Mouse (Mus musculus) retina, postnatal 7 days (tissue): Measurements from ENCODE around the gene Usf2.
"Not testable (repeated sequence)": the region's sequence is repeated elsewhere in the genome, so short reads cannot be mapped to it uniquely, and the experiment has no call there.

Experiments used
- DNase-seq: peaks from one replicate; pipeline ENCODE4 v3.0.0-alpha.2; 2012; ENCODE audit warnings: low read depth, low spot score

The Usf2 gene

DNA sequence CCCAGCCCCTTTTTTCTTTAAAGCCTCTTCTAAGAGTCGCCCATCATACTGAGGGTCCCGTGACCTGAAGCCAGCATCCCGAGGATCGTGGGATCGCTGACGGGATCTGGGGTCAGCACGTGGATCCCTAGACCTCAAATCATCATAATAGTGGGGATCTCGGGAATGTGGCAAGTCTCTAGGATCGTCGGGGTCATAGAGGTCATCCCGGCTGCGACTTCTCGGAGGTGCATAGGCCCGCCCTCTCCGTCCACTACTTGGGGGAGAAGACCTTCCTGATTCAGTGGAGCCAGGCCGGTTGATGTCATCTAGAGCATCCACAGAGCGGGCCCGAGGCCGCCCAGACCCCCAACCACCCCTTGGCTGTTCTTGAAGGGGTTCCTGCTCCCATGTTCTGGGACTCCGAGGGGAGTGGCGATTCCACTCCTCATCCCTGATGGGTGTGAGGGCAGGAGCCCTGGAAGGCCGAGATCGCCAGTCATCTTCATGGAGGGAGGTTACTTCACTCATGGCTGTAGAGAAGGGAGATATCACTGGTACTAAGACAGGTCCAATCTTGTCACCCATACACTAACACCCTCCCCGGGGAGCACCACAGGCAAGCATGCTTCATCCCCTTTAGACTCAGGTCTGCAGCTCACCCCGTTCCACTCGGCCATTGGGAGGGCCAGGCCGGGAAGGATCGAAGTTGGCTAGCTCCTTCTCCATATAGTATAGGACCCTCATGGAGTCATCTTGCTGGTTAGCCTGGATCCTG is 1.7 kb upstream of the Usf2 start:
- no peak for DNase-seq

DNA sequence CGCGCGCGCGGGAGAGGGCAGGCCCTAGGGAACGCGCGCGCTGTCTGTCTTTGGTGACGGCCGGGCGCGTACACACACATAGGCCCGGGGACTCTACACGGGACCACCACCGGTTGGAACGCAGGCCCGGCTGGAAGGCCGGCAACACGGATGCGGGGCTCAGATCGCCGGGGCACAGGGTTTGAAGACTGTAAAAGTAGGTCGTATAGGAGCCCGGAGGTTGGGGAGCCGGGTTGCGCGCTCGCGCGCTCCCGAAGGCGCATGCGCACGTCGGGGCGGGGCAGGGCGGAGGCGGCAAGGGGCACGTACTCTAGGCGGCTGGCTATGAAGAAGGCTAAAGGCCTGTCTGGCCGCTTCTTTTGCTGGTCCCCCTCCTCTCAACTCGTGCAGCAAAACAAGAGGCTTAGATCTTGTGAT is 772 bp upstream of the Usf2 start:
- peak; percentile 82 for DNase-seq

DNA sequence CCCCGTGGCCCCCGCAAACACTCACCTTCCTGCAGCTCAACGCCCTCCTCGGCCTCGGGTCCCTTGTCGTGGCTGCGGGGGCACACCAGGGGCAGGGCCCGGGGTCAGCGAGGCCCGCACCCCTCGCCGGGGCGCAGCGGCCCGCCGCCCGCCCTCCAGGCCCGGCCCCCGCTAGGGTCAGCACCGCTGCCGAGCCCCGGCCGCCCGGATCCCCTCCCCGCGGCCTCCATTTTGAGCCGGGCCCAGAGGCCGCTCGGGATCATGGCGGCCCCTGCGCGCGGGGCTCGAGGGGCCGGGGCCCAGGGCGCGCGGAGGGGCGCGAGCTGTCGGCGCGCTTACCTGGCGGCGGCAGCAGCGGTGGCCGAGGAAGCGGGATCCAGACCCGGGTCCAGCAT is 249 bp downstream of the Usf2 start:
- DNase-seq, result no peak

DNA sequence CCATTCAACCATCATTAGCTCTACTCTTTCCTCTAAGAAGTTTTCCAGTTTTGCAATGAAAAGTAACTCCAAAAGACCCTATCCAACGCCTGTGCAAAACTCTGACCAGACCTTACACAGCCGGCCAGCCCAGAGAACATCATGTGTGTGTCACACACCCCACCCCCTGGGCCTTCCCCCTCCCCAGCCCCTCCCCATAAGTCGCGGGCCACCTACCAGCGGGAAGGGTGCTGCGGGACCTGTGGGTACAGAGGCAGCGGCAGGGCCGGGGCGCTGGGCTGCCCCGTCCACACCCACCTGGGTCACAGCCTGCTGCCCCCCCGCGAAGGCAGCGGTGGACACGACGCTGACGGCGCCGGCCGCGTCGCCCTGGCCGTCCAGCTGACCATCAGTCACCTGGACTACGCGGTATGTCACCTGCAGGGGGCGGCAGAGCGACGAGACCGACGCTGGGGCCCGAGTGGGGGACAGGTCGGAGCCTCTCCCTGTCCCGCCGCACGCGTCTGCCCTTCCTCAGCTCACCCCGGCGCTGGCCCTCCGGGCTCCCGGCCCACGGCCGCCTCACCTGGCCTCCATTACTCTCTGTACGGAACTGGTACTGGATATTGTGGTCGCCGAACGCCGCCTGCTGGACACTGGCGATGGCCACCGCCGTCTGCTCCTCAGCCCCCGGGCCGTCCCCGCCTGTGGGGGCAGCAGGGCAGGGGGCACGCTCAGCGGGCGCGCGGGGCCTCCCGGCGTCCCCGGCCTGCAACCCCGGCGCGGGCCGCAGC is 833 bp downstream of the Usf2 start:
- peak; percentile 84 for DNase-seq

DNA sequence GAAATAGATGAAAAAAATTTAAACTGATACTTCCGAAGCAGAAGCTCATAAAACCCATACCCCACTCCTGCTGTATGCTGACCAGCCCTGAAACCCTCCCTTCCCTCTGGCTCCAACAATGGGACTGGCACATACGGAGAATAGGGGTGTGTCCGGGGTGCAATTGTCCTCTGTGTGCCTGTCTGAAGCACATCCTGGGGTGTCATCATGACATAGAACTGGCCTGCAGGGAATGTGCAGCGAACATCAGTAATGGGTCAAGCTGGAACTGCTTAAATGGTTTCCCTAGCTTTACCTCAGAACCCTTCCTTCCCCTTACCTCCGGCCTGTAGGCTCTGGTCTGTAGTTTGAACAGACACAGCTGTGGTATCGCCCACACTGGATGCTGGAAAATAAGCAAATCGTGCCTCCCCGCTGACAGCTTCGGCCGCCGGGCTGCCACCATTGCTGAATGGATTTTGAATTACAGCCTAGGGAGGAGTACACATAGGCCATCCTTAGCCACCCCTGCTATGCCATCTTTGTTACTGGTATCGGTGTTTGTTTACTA is 1.6 kb downstream of the Usf2 start:
- no peak for DNase-seq

DNA sequence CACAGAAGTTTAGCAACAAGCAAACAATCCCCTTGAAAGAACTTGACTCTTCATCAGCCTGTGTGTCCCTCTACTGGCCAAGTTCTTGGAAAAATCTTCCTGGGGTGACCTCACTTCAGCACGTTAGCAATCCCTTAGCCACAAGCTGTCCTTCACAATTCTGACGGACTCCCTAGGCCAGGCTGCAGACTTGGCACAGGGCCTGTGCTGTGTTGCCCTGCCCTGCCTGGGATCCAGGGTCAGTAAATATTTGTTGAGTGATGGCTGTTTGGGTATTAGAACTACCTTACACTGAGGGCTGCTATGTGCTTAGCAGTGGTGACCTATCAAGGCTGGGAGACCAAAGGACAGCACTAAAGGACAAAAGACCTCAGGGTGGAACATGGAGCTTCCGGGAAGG is 2.6 kb downstream of the Usf2 start:
- no peak for DNase-seq

DNA sequence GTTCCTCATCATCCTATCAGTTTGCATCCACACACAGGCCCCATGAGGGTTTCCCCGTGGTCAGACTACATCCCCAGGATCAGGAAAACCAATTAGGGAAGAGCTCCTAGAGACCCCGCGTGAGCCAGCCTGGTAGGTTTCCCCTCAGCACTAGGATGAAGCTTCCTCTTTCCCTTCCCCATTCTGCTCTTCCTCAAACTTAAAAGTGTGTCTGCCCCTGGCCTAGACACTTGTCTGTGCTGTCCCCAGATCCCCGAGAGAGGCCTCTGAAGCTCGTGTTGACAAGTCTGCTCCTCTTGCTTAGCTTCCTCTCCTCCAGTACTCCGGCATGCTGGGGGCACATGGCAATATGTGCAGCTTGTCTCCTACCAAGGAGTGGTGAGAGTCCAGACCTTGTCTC is 3.1 kb downstream of the Usf2 start:
- no peak for DNase-seq

DNA sequence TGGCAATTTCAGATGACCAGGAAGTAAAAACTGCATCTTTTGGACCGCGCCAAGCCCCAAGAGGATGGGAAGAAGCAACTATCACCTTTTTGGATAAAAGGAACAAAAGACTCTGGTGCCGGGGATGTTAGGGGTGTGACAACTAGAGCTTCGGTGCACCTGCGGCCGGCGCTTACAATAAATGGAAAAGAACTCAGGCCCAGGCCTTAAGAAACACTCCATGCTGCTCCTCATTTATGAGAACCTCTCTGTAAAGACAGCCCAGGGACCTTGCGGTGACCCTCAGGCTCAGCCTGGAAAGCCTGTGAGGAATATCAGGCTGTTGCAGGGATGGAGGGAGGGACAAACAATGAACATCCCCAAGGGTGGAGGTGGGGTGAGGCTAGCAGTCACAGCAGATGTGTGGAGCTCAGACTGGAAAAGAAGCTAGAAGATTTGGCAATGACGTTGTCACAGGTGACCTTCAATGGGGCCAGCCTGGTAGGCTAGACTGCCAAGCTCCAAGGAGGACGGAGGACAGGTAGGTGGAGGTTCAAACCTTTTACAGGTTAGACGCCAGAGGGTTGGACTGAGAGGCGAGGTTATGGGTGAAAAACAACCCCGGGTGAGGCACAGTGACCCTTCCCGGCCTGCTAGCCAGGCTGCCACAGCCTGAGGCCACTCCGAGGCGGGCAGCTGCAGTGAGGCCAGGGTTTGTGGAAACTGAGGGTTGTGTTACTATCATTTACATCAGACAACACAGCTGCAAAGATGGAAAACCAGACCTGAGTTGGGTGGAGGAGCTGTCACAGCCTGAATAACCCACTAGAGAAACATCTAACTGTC is 4.0 kb downstream of the Usf2 start:
- no peak for DNase-seq

DNA sequence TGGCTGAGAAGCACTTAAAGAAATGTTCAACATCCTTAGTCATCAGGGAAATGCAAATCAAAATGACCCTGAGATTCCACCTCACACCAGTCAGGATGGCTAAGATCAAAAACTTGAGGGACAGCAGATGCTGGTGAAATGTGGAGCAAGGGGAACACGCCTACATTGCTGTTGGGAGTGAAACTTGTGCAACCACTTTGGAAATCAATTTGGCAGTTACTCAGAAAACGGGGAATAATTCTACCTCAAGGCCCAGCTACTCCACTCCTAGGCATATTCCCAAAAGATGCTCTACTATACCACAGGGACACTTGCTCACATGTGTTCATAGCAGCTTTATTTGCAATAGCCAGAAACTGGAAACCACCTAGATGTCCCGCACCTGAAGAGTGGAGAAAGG is 6.7 kb downstream of the Usf2 start:
- DNase-seq, result not testable (repeated sequence)

DNA sequence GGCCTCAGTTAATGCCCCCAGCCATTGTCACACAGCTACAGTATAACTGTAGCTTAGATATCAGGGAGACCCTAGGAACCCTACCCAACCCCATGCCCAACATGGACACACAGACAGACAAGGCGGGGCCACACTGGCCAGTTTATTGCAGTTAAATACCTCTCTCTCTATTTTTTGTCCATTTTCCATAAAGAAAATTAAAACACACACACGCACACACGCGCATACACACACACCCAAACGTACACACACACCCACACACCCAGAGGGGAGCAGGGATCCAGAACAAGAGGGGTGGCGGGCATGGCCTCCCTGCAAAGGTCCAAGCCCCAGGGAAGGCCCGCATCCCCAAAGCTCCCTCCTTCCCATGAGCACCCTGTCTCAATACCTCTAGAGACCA is 10.7 kb downstream of the Usf2 start:
- no peak for DNase-seq

DNA sequence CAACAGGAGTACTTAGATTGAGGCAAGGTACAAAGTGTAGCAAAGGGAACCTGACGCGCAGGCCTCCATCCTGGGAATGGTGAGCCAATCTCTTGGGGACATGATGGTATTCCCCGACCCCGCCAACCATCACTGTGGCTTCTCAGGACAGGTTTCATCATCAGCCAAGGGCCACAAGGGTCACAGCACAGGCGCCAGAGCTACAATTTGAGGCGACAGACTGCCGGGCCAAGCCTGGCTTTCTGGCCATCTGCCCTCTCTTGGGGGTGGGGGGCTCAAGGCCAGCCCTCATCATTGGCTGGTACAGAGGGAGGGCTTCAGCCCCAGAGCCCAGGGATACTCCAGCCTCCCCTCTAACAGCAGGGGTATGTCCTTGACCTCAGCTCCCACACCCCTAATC is 11.1 kb downstream of the Usf2 start:
- DNase-seq, result not testable (repeated sequence)

DNA sequence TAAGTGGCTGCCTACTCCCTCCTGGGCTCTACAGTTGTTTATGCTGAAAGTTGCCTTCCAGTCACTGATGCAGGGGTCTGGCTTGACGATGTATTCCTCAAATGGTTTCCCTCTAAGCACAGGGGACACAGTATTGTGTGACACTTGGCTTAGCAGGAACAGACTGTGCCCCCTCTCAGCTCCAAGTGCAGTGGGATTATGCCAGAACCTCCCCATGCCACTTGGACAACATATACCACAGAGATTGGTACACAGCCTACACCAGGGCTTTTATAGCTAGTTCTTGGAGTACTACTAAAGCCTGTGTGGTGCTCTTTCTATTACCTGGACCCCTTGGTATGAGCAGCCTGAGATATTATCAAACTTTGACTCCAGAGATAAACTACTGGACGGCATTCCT is 11.9 kb downstream of the Usf2 start:
- DNase-seq, result not testable (repeated sequence)

DNA sequence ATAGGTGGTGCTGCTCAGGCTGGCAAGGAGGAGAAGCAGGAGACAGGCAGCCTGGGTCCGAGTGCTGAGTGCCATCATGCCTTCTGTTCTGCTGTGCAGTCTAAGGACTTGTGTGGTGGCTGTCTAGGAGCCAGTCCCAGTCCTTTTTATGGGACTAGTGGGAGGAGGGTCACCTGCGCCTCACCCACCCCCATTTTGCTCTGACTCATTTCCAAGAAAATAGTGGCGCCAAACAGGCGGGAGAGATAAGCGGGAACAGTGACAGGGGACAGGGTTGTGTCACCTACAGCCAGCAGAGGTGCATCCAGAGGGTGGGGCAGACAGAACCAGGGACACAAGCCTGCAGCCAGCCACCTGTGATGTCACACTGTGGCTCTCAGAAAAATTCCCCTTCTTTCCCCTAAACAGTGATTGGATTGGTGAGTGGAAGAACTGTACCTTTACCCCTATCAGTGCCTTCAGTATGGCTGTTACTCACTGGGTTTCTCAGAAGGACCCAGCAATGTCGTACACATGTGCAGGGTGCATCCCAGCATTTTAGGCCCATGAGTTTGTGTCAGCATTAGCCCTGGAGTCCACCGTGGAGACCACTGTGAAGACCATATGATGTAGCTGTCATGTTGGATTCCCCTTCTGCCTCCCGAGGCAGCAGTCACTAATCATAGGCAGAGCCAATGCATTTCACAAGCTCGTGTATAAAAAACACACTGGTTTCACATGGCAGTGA is 12.5 kb downstream of the Usf2 start, which contains the start of gene Hamp:
TSS of gene Hamp (minus strand) at position 124 of the 727 bp plus-strand sequence.
- no peak for DNase-seq

DNA sequence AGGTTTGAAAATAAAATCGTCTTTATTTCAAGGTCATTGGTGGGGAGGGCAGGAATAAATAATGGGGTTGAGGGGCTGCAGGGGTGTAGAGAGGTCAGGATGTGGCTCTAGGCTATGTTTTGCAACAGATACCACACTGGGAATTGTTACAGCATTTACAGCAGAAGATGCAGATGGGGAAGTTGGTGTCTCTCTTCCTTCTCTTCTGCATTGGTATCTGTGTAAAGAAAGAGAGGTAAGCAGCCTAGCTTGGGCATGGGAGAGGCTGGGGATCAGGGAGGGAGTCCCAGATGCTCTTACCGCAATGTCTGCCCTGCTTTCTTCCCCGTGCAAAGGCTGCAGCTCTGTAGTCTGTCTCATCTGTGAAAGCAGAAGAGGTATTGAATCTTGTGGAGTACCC is 14.2 kb downstream of the Usf2 start:
- DNase-seq, result not testable (repeated sequence)

DNA sequence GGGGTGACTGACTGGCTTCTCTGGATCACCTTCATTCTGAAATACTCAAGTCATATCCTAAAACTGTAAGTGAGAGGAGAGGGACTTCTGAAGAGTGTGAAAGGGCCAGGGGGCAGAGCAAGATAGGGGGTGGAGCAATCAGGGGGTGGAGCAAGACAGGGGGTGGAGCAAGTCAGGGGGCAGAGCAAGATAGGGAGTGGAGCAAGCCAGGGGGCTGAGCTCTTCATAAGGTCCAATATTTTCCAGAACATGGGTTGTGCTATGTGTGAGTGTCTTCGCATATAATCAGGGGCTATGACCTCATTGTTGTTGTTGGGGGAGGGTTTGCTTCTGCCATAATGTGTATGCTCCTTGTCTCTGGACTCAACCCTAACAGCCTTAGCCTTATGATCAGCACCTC is 16.5 kb downstream of the Usf2 start:
- not testable (repeated sequence) for DNase-seq

DNA sequence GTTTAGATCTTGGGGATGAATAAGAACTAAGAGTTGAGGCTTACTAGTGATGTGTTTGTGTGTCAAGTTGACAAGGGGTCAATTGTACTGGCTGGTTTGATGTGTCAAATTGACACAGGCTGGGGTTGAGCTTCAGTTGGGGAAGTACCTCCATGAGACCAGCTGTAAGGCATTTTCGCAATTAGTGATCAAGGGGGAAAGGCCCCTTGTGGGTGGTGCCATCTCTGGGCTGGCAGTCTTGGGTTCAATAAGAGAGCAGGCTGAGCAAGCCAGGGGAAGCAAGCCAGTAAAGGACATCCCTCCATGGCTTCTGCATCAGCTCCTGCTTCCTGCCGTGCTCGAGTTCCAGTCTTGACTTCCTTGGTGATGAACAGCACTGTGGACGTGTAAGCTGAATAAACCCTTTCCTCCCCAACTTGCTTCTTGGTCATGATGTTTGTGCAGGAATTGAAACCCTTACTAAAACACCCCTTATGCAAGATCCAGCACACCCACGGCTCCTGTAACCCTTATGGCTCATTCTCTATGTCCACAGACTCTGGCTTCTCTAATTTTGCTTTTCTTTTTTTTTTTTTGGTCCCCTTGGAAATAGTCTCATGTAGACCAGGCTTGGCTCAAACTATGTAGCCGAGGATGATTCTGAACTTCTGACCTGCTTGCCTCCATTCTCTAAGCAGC is 21.0 kb downstream of the Usf2 start:
- DNase-seq, result not testable (repeated sequence)

DNA sequence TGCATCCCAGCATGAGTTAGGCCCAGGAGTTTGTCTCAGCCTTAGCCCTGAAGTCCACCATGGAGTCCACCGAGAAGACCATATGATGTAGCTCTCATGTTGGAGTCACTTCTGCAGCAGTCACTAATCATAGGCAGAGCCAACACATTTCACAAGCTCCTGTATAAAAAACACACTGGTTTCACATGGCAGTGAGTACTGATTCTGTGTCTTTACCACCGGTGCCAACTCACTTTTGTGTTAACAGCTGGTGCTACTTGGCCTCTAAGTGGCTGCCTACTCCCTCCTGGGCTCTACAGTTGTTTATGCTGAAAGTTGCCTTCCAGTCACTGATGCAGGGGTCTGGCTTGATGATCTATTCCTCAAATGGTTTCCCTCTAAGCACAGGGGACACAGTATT is 32.0 kb downstream of the Usf2 start, which contains the start of gene Hamp2:
TSS of gene Hamp2 (minus strand) at position 101 of the 400 bp plus-strand sequence.
- not testable (repeated sequence) for DNase-seq

DNA sequence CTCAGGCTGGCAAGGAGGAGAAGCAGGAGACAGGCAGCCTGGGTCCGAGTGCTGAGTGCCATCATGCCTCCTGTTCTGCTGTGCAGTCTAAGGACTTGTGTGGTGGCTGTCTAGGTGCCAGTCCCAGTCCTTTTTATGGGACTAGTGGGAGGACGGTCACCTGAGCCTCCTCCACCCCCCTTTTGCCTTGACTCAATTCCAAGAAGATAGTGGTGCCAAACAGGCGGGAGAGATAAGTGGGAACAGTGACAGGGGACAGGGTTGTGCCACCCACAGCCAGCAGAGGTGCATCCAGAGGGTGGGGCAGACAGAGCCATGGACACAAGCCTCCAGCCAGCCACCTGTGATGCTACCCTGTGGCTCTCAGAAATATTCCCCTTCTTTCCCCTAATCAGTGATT is 32.5 kb downstream of the Usf2 start:
- DNase-seq, result no peak

DNA sequence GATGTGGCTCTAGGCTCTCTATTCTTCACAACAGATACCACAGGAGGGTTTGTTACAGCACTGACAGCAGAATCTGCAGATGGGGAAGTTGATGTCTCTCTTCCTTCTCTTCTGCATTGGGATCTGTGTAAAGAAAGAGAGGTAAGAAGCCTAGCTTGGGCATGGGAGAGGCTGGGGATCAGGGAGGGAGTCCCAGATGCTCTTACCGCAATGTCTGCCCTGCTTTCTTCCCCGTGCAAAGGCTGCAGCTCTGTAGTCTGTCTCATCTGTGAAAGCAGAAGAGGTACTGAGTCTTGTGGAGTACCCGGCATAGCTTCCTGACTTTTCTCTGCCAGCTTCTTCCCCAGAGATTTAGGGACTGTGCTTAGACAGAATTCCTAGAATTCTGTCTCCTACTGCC is 34.1 kb downstream of the Usf2 start:
- DNase-seq, result not testable (repeated sequence)

DNA sequence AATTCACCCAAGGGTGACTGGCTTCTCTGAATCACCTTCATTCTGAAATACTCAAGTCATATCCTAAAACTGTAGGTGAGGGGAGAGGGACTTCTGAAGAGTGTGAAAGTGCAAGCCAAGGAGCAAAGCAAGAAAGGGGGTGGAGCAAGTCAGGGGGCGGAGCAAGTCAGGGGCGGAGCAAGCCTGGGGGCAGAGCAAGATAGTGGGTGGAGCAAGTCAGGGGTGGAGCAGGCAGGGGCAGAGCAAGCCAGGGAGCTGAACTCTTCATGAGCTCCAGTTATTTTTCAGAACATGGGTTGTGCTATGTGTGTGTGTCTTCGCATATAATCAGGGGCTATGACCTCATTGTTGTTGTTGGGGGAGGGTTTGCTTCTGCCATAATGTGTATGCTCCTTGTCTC is 36.4 kb downstream of the Usf2 start:
- DNase-seq, result no peak
